Mouse (Mus musculus) C2C12 (cell line): ENCODE results near the gene Cchcr1. TPM values are rescaled to one million over a fixed set of nuclear protein-coding genes. Genes with fewer than 3 reads are reported as not detected.

Experiments used
- H3K27me3 ChIP-seq: one replicate; pipeline ENCODE4 v1.6.1; 2011; ENCODE audit not compliant: control insufficient read depth, insufficient read depth, insufficient read length
- H3K36me3 ChIP-seq: one replicate; pipeline ENCODE4 v1.6.1; 2011; ENCODE audit not compliant: control insufficient read depth, insufficient read depth
- H3K4me3 ChIP-seq: one replicate; pipeline ENCODE4 v1.5.1; 2011; ENCODE audit warnings: mild to moderate bottlenecking, control low read depth; ENCODE audit not compliant: poor library complexity, insufficient read depth, severe bottlenecking
- H3K79me2 ChIP-seq: one replicate; pipeline ENCODE4 v1.6.1; 2011; ENCODE audit not compliant: control insufficient read depth, insufficient read depth
- H3K79me3 ChIP-seq: one replicate; pipeline ENCODE4 v1.6.1; 2011; ENCODE audit warnings: low read depth, control low read depth
- H3ac ChIP-seq: one replicate; pipeline ENCODE3; 2011; ENCODE audit warnings: low read depth; ENCODE audit not compliant: control insufficient read depth, insufficient read length
- CEBPB ChIP-seq: IDR thresholded peaks from one replicate; pipeline ENCODE4 v1.6.1; 2011; ENCODE audit warnings: low read depth, mild to moderate bottlenecking, control low read depth, moderate library complexity
- CTCF ChIP-seq: IDR thresholded peaks from one replicate; pipeline ENCODE4 v1.5.1; 2011; ENCODE audit not compliant: control insufficient read depth, insufficient read depth, insufficient read length
- FOSL1 ChIP-seq: IDR thresholded peaks from one replicate; pipeline ENCODE4 v1.8.0; 2011; ENCODE audit warnings: mild to moderate bottlenecking, low read length; ENCODE audit not compliant: poor library complexity, insufficient read depth, severe bottlenecking
- MAX ChIP-seq: IDR thresholded peaks from one replicate; pipeline ENCODE4 v1.6.1; 2011; ENCODE audit warnings: mild to moderate bottlenecking, control low read depth
- MYOD1 ChIP-seq: IDR thresholded peaks from one replicate; pipeline ENCODE4 v1.6.1; 2011; ENCODE audit warnings: low read depth; ENCODE audit not compliant: control insufficient read depth, insufficient read length
- MYOG ChIP-seq: IDR thresholded peaks from one replicate; pipeline ENCODE4 v1.6.1; 2011; ENCODE audit not compliant: control insufficient read depth, insufficient read length; ENCODE audit errors: extremely low read depth
- USF1 ChIP-seq: IDR thresholded peaks from one replicate; pipeline ENCODE4 v1.6.1; 2011; ENCODE audit warnings: low read depth, mild to moderate bottlenecking, control low read depth, moderate library complexity
- polyA plus RNA-seq: library from polyadenylated mRNA; unstranded; fragments of >200 nt; fragmentation: generic; extraction: Trizol; gene quantifications from one replicate; pipeline ENCODE4 v1.2.1, GENCODE M21; 2012; ENCODE audit warnings: missing spikeins

Cchcr1 gene
- polyA plus RNA-seq, 1 experiment, result 15.9 TPM

DNA sequence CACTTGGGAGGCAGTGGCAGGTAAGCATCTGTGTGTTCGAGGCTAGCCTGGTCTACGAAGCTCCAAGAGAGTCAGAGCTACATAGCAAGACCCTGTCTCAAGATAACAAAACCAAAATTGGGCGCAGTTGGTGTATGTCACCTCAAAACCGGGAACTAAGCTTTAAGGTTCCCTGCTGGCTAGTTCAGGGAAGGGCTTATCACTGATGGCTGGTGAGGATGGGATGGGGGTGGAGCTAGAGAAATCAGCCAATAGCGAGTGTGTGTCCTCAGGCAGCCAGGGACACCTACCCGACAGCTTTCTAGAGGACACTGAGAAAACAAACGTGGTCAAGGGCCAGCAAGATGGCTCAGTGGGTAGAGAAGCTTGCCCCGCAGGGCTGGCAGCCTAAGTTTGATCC is 41.3 kb downstream of the Cchcr1 start:
- Histone ChIP-seq H3ac (no peak overlapping the region), H3K79me2 (no peaks in the 10 kb centered on the region), H3K36me3 (no peaks in the 10 kb centered on the region), H3K79me3 (no peaks in the 10 kb centered on the region), H3K27me3 (no peaks in the 10 kb centered on the region), H3K4me3 (no peak overlapping the region)
- TF ChIP-seq MYOG (no peak), CTCF (no peak), USF1 (no peak), MAX (no peak), CEBPB (no peak), FOSL1 (no peak)

DNA sequence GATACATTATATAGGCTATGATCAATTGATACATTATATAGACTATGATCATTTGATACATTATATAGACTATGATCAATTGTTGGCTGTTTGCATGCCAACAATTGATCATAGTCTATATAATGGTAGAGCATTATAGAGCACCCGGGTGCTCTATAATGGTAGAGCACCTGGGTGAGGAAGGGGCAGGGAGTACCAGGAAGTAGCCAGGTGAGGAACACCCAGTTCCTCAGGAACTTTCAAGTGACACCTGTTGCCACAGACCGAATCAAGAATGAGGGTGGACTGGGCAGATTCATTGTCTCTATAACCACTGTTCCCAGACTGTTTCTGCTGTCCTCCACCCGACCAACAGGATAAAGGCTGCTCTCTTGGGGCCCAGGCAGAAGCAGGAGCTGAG is 50.2 kb downstream of the Cchcr1 start, which contains the start of gene 2300002M23Rik:
Gene 2300002M23Rik, plus strand, starts transcription at position 301 of the 400 bp plus-strand sequence.
- no peak within 1 kb of the TSS for H3ac ChIP-seq
- no peak within 1 kb of the TSS for H3K4me3 ChIP-seq

GRCm38 (mm10) chr17:35567767-35568166 is 50.9 kb downstream of the Cchcr1 start:
- Histone ChIP-seq H3ac (no peak overlapping the region), H3K4me3 (no peak overlapping the region), H3K79me2 (no peaks in the 10 kb centered on the region), H3K79me3 (no peaks in the 10 kb centered on the region), H3K27me3 (peaks cover 6% of the 10 kb centered on the region), H3K36me3 (no peaks in the 10 kb centered on the region)
- TF ChIP-seq FOSL1, result no peak
- TF ChIP-seq CTCF, result no peak
- TF ChIP-seq MYOD1, result no peak
- TF ChIP-seq CEBPB, result no peak
- no peak for TF ChIP-seq MYOG
- TF ChIP-seq USF1, result no peak

More for the DNA sequence above, 50.2 kb downstream of the Cchcr1 start, which contains the start of gene 2300002M23Rik:
- Histone ChIP-seq H3K79me3 (no peaks in the 10 kb centered on the region), H3K36me3 (no peaks in the 10 kb centered on the region), H3K27me3 (peaks cover 6% of the 10 kb centered on the region), H3K79me2 (no peaks in the 10 kb centered on the region)
- TF ChIP-seq MAX (no peak), FOSL1 (no peak), MYOD1 (no peak), CTCF (no peak), USF1 (no peak), CEBPB (no peak), MYOG (no peak)

DNA sequence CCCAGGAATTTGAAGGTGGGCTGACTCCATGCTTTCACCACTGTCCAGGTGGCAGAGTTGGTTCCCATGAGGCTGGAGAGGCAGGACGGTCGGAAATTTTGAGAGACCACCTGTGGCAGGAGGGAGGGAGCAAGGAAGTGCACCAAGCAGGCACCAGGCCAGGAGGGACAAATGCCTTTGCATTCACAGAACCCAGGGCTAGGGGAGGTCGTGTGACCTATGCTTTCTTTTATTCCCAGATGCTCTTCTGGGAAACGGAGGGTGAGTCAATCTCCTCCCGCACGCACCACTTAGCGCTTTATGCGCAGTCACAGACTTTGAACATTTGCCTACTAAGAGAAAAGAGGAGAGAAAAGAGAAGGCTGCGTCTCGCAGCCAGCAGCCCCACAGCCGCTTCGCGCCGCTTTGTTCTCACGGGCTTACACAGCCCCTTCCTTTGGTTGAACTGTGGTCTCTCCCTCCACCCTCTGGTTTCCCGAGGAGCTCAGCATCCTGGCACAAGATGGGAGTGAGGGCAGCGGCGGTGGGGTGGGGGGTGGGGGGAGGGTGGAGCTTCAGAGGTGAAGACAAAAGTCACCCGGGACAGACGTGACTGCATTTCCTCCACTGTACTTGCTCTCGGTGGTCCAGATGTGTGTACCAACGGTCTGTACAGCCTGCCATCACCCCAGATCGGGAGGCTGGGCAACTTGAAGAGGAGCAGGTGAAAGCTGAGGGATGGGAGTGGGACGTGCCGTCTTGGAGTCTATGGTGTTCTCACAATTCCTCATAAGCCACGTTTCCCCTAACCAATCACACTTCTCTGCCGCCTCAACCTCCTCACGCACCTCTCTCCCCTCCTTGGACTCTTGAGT is 52.4 kb downstream of the Cchcr1 start:
- TF ChIP-seq MYOG (no peak), CTCF (no peak), USF1 (no peak), CEBPB (no peak), MYOD1 (no peak), FOSL1 (no peak), MAX (no peak)
- H3K79me2 ChIP-seq, result no peaks in the 10 kb centered on the region
- H3K27me3 ChIP-seq, result peaks cover 6% of the 10 kb centered on the region
- H3K36me3 ChIP-seq, result no peaks in the 10 kb centered on the region
- H3ac ChIP-seq, result no peak overlapping the region
- no peak overlapping the region for H3K4me3 ChIP-seq
- H3K79me3 ChIP-seq, result no peaks in the 10 kb centered on the region

DNA sequence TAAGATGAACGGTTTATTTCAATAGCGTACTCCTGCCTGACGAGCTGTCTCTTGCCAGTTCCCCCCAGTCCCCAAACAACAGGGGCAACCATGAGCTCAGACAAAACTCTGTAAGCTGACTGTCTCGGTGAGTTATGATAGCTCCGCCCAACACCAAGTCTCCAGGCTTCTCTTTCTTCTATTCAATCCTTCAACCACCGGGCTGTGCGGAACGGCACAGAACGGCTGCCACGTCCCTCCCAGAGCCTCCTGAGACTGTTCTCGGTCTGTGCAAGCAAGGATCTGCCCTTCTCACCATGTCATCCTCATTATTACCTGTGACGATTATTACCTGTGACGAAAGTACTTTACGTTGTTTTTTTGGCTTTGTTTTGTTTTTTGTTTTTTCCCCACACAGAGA is 53.9 kb downstream of the Cchcr1 start:
- Histone ChIP-seq H3K79me2 (no peaks in the 10 kb centered on the region), H3K79me3 (no peaks in the 10 kb centered on the region), H3K36me3 (no peaks in the 10 kb centered on the region), H3K27me3 (peaks cover 6% of the 10 kb centered on the region), H3ac (no peak overlapping the region), H3K4me3 (no peak overlapping the region)
- TF ChIP-seq MYOD1 (no peak), USF1 (no peak), CTCF (no peak), MYOG (no peak), MAX (no peak), CEBPB (no peak), FOSL1 (no peak)

GRCm38 (mm10) chr17:35571477-35571876 is 54.6 kb downstream of the Cchcr1 start:
- peaks cover 6% of the 10 kb centered on the region for H3K27me3 ChIP-seq
- no peaks in the 10 kb centered on the region for H3K79me2 ChIP-seq
- no peak for TF ChIP-seq CEBPB
- no peak for TF ChIP-seq USF1
- no peak for TF ChIP-seq CTCF
- no peak for TF ChIP-seq MYOD1
- TF ChIP-seq MYOG, result no peak
- TF ChIP-seq FOSL1, result no peak
- no peak for TF ChIP-seq MAX
- no peaks in the 10 kb centered on the region for H3K79me3 ChIP-seq
- H3ac ChIP-seq, result no peak overlapping the region
- H3K36me3 ChIP-seq, result no peaks in the 10 kb centered on the region
- no peak overlapping the region for H3K4me3 ChIP-seq
